ENCODE assay signal across 22 mouse cellular contexts in the genomic region with DNA sequence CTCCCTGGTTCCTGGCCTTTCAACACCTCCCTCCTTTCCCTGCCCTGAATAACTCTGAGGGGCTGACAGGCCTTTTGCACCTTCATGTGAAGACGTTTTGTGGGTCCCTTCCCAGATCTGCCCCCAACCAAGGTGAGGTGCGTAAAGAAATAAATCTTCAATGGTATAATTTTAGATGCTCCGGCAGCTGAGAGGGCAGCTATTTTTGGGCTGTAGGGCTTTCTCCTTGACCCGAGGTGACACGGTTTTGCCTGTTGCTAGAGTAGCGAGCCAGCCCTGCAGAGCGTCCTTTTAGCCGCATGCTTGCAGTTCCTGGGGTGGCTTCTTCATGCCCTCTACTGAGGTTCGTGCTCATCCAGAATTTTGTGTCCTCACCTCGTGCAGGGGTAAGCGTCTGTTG. TPM values are rescaled to one million over a fixed set of nuclear protein-coding genes. Genes with fewer than 3 reads are reported as not detected.
A peak's percentile ranks its signal among the peaks of the same experiment; 100 is the strongest.
DNase-seq lines count a peak whose midpoint lies in the region; ATAC-seq and TF ChIP-seq lines count a peak whose summit lies in the region.
"Had no signal": no experiment of that assay in that cellular context is flagged by ENCODE, and none has a peak within 500 bp of the region (broad histone marks: within the 10 kb centered on the region; RNA-seq: fewer than 3 reads in every experiment).

No protein-coding gene starts in this region.

- H3K27me3 ChIP-seq in liver, embryonic 11.5 days (replicated peaks; ENCODE audit: control insufficient read depth, insufficient read depth, low read length) = no peaks in the 10 kb centered on the region
- H3K27me3 ChIP-seq in liver, postnatal 0 days (ENCODE audit: insufficient read depth, low read length) = no peaks in the 10 kb centered on the region
- no peaks in the 10 kb centered on the region for H3K27me3 ChIP-seq in heart, embryonic 16.5 days (ENCODE audit: control insufficient read depth, insufficient read depth, low read length)
- H3K27me3 ChIP-seq: hindbrain, embryonic 12.5 days; liver, embryonic 12.5 days had no signal

- H3K9me3 ChIP-seq in liver, embryonic 11.5 days (ENCODE audit: control insufficient read depth, low read length) = no peaks in the 10 kb centered on the region
- no peaks in the 10 kb centered on the region for H3K9me3 ChIP-seq in liver, postnatal 0 days (ENCODE audit: low read length)
- H3K9me3 ChIP-seq in heart, embryonic 16.5 days (replicated peaks; ENCODE audit: control insufficient read depth, low read length) = no peaks in the 10 kb centered on the region
- H3K9me3 ChIP-seq: embryonic facial prominence, embryonic 13.5 days; hindbrain, embryonic 12.5 days; liver, embryonic 12.5 days; midbrain, embryonic 10.5 days had no signal

- ATAC-seq in liver, embryonic 11.5 days (replicated peaks; ENCODE audit: low FRiP score) = no peak
- no peak for ATAC-seq in liver, postnatal 0 days
- no peak for ATAC-seq in heart, embryonic 16.5 days (replicated peaks; ENCODE audit: extremely low read depth, insufficient read depth, low FRiP score)
- ATAC-seq: forebrain, embryonic 14.5 days; liver, embryonic 12.5 days had no signal

- no peak overlapping the region for H3K4me3 ChIP-seq in liver, embryonic 11.5 days (ENCODE audit: low read depth, low read length)
- H3K4me3 ChIP-seq in liver, postnatal 0 days (ENCODE audit: low read depth, low read length) = no peak overlapping the region
- no peak overlapping the region for H3K4me3 ChIP-seq in heart, embryonic 16.5 days (ENCODE audit: low read length)
- H3K4me3 ChIP-seq: embryonic facial prominence, embryonic 13.5 days; hindbrain, embryonic 12.5 days; liver, embryonic 12.5 days; midbrain, embryonic 10.5 days had no signal

- no peak overlapping the region for H3K27ac ChIP-seq in liver, embryonic 11.5 days (ENCODE audit: low read depth, low read length)
- no peak overlapping the region for H3K27ac ChIP-seq in liver, postnatal 0 days (ENCODE audit: low read depth)
- H3K27ac ChIP-seq in heart, embryonic 16.5 days (ENCODE audit: low read length) = no peak overlapping the region
- H3K27ac ChIP-seq: embryonic facial prominence, embryonic 13.5 days; hindbrain, embryonic 12.5 days; liver, embryonic 12.5 days; macrophage; midbrain, embryonic 10.5 days had no signal

- no peak for TF ChIP-seq CTCF in liver, postnatal 0 days (IDR thresholded peaks at IDR 0.05; ENCODE audit: low read depth)

- TF ChIP-seq EP300 in liver, postnatal 0 days (IDR thresholded peaks at IDR 0.05; ENCODE audit: low read depth) = no peak

- DNase-seq in liver, embryonic 11.5 days (ENCODE audit: low spot score) = peak; percentile 22
- no peak for DNase-seq in liver, postnatal 0 days
- DNase-seq in heart, adult 9 months (ENCODE audit: low spot score in 2 of 2) = peak; percentile 53 to 68
- peak; percentile 10 for DNase-seq in testis, postnatal 14 days (ENCODE audit: low spot score)
- no peak for DNase-seq in embryo, embryonic 10 days (ENCODE audit: low spot score)
- DNase-seq in layer of hippocampus, adult 11-12 months (ENCODE audit: low spot score) = no peak
- no peak for DNase-seq in adrenal gland, postnatal 36 days
- DNase-seq: adrenal gland, adult 8-10 months; cerebellum, postnatal 10 days; kidney, adult 18-20 months; kidney, postnatal 14 days; lung, embryonic 14.5 days; right cerebral cortex, postnatal 14 days; thymus, postnatal 25 days had no signal

- H3K36me3 ChIP-seq in liver, embryonic 11.5 days (ENCODE audit: control insufficient read depth, insufficient read depth, low read length) = peaks cover 2% of the 10 kb centered on the region; the same call in 1 of the 2 replicates
- no peaks in the 10 kb centered on the region for H3K36me3 ChIP-seq in liver, postnatal 0 days (replicated peaks; ENCODE audit: insufficient read depth, low read length)
- no peaks in the 10 kb centered on the region for H3K36me3 ChIP-seq in heart, embryonic 16.5 days (ENCODE audit: control insufficient read depth, insufficient read depth)
- H3K36me3 ChIP-seq: embryonic facial prominence, embryonic 13.5 days had no signal

- no peaks in the 10 kb centered on the region for H3K4me1 ChIP-seq in liver, embryonic 11.5 days (replicated peaks; ENCODE audit: control insufficient read depth, insufficient read depth, low read length)
- no peaks in the 10 kb centered on the region for H3K4me1 ChIP-seq in liver, postnatal 0 days (ENCODE audit: insufficient read depth)
- peaks cover 10% of the 10 kb centered on the region for H3K4me1 ChIP-seq in heart, embryonic 16.5 days (ENCODE audit: control insufficient read depth, insufficient read depth, low read length)
- H3K4me1 ChIP-seq: embryonic facial prominence, embryonic 13.5 days; hindbrain, embryonic 12.5 days; liver, embryonic 12.5 days; midbrain, embryonic 10.5 days had no signal

- WGBS in liver, embryonic 11.5 days = 78% methylated on average over 11 of the region's 11 CpGs
- WGBS in liver, postnatal 0 days (ENCODE audit: insufficient replicate concordance) = 74% methylated on average over 11 of the region's 11 CpGs
- WGBS in heart, embryonic 16.5 days = 38% methylated on average over 11 of the region's 11 CpGs

- no peak overlapping the region for H3K4me2 ChIP-seq in liver, embryonic 11.5 days
- H3K4me2 ChIP-seq in liver, postnatal 0 days (ENCODE audit: low read depth, low read length) = no peak overlapping the region
- peak overlapping the region; percentile 26 for H3K4me2 ChIP-seq in heart, embryonic 16.5 days (ENCODE audit: low read depth, low read length)
- H3K4me2 ChIP-seq: embryonic facial prominence, embryonic 13.5 days; hindbrain, embryonic 12.5 days; liver, embryonic 12.5 days; lung, embryonic 14.5 days had no signal

- H3K9ac ChIP-seq in liver, embryonic 11.5 days (ENCODE audit: low read depth, low read length) = no peak overlapping the region
- H3K9ac ChIP-seq in liver, postnatal 0 days (replicated peaks) = no peak overlapping the region
- H3K9ac ChIP-seq in heart, embryonic 16.5 days (ENCODE audit: low read length) = no peak overlapping the region
- H3K9ac ChIP-seq: embryonic facial prominence, embryonic 13.5 days; hindbrain, embryonic 12.5 days; liver, embryonic 12.5 days; lung, embryonic 14.5 days had no signal

RNA-seq across cellular contexts. Expression of gene Nr2f2, which starts 43.4 kb away (rescaled TPM):
- 49.6 and 49.7 TPM in 2 replicates for polyA plus RNA-seq in liver, embryonic 11.5 days (2014; fragmentation: Nextera tagmentation; extraction: Ambion mirVana)
- 12.3 and 14.7 TPM in 2 replicates for polyA plus RNA-seq in liver, postnatal 0 days (2015; fragmentation: Nextera tagmentation; extraction: Ambion mirVana)
- polyA plus RNA-seq in heart, embryonic 16.5 days (2015; fragmentation: Nextera tagmentation; extraction: Ambion mirVana) = 15.4 and 20.0 TPM in 2 replicates
- 100 to 1,000 TPM in 1 of 2 experiments, 10 to 100 TPM in 1; 99.5 to 128 TPM for total RNA-seq in adrenal gland, postnatal 36 days (2021)
- total RNA-seq: neutrophil, adult 5-6 weeks had no signal
- polyA plus RNA-seq: macrophage had no signal

Comparison
In these comparisons a context has a peak if more than half of its experiments do, and no peak if none do; other contexts are left out.
1. DNase-seq: peak in liver, embryonic 11.5 days (single experiment), heart, adult 9 months (2 of 2) and testis, postnatal 14 days (single experiment); none in liver, postnatal 0 days (single experiment), embryo, embryonic 10 days (single experiment), layer of hippocampus, adult 11-12 months (single experiment) and adrenal gland, postnatal 36 days (0 of 2).